Mouse (Mus musculus) MEL (cell line): ENCODE results near the gene Uba1.

ENCODE experiments used
- EP300 ChIP-seq, 2 experiments: IDR thresholded peaks; 2 replicates each; pipeline ENCODE4 v1.6.1; 2011; ENCODE audit warnings: improper control_type of control experiment in 2 of 2, low read length in 2 of 2, low read depth in 1 of 2, mild to moderate bottlenecking in 1 of 2
- ETS1 ChIP-seq: IDR thresholded peaks from 2 replicates; pipeline ENCODE4 v1.6.1; 2012; ENCODE audit warnings: low read depth, mild to moderate bottlenecking, inconsistent platforms, low read length, improper control_type of control experiment, moderate library complexity
- GATA1 ChIP-seq: IDR thresholded peaks from 2 replicates; pipeline ENCODE4 v1.6.1; 2011; ENCODE audit warnings: low read depth, low read length, improper control_type of control experiment
- POLR2AphosphoS2 ChIP-seq: IDR thresholded peaks from 2 replicates; pipeline ENCODE4 v1.6.1; 2011; ENCODE audit warnings: low read length, improper control_type of control experiment
- USF2 ChIP-seq, 2 experiments: IDR thresholded peaks; 2 replicates each; pipeline ENCODE4 v1.6.1; 2011 to 2012; ENCODE audit warnings: improper control_type of control experiment in 2 of 2, low read length in 2 of 2, borderline replicate concordance in 1 of 2, inconsistent platforms in 1 of 2, low read depth in 1 of 2, mild to moderate bottlenecking in 1 of 2; ENCODE audit not compliant: insufficient read depth in 1 of 2
- ZC3H11A ChIP-seq: IDR thresholded peaks from 2 replicates; pipeline ENCODE4 v1.6.1; 2012; ENCODE audit warnings: low read depth, mild to moderate bottlenecking, inconsistent platforms, low read length, improper control_type of control experiment
- ZKSCAN1 ChIP-seq: IDR thresholded peaks from 2 replicates; pipeline ENCODE4 v1.6.1; 2012; ENCODE audit warnings: low read depth, mild to moderate bottlenecking, inconsistent platforms, low read length, improper control_type of control experiment, moderate library complexity
- ZMIZ1 ChIP-seq: IDR thresholded peaks from 2 replicates; pipeline ENCODE4 v1.6.1; 2012; ENCODE audit warnings: low read depth, mild to moderate bottlenecking, inconsistent platforms, low read length, improper control_type of control experiment, moderate library complexity

GRCm38 (mm10) chrX:20608500-20608899, 49.6 kb upstream of the Uba1 start:
- no peak for TF ChIP-seq GATA1
- no peak for TF ChIP-seq ZKSCAN1
- no peak for TF ChIP-seq ZMIZ1
- no peak for TF ChIP-seq ETS1
- TF ChIP-seq ZC3H11A, result no peak
- no peak for TF ChIP-seq POLR2AphosphoS2
- TF ChIP-seq USF2 (IDR thresholded peaks at IDR 0.05; ENCODE audit: borderline replicate concordance in 1 of 2, insufficient read depth in 1 of 2, low read depth in 1 of 2, low read length in 2 of 2), result no peak
- no peak for TF ChIP-seq EP300 (IDR thresholded peaks at IDR 0.05; ENCODE audit: low read depth in 1 of 2, low read length in 2 of 2)
